Mouse (Mus musculus): ENCODE measurements around the gene Med26. TPM values are rescaled to one million over a fixed set of nuclear protein-coding genes. Genes with fewer than 3 reads are reported as not detected.

The Med26 gene
- total and polyA plus RNA-seq, 3 experiments, result 14.1 to 28.3 TPM; not detected in 1

GRCm38 (mm10) chr8:72492622-72493081 is 55.4 kb downstream of the Med26 start (continued):
- TF ChIP-seq TCF12 (IDR thresholded peaks at IDR 0.05; ENCODE audit: low read depth, low read length) (no peak), JUND (IDR thresholded peaks at IDR 0.05; ENCODE audit: low read depth, low read length) (no peak), CHD1 (IDR thresholded peaks at IDR 0.05; ENCODE audit: low read depth, low read length) (no peak), POLR2AphosphoS2 (IDR thresholded peaks at IDR 0.05; ENCODE audit: low read length) (peak; percentile 83), ETS1 (IDR thresholded peaks at IDR 0.05; ENCODE audit: low read depth, low read length) (peak; percentile 79; the same call in 1 of the 2 replicates), GATA1 (IDR thresholded peaks at IDR 0.05; ENCODE audit: low read depth, low read length) (no peak), POLR2AphosphoS5 (IDR thresholded peaks at IDR 0.05; ENCODE audit: borderline replicate concordance, low read depth, low read length) (no peak), USF2 (IDR thresholded peaks at IDR 0.05; ENCODE audit: borderline replicate concordance in 1 of 2, insufficient read depth in 1 of 2, low read depth in 1 of 2, low read length in 2 of 2) (no peak), E2F4 (IDR thresholded peaks at IDR 0.05; ENCODE audit: borderline replicate concordance, low read depth, low read length) (peak; percentile 48; the same call in 1 of the 2 replicates), CHD2 (IDR thresholded peaks at IDR 0.05; ENCODE audit: low read length) (no peak), UBTF (IDR thresholded peaks at IDR 0.05; ENCODE audit: borderline replicate concordance, insufficient read depth, low read depth, low read length) (no peak), RAD21 (IDR thresholded peaks at IDR 0.05; ENCODE audit: low read depth, low read length) (no peak), MXI1 (IDR thresholded peaks at IDR 0.05; ENCODE audit: low read depth, low read length) (peak; percentile 90), ZNF384 (IDR thresholded peaks at IDR 0.05; ENCODE audit: low read depth, low read length) (no peak), NRF1 (IDR thresholded peaks at IDR 0.05; ENCODE audit: insufficient read depth, low read depth, low read length, poor library complexity, severe bottlenecking) (0 out of 2 replicates have a peak, but pooled peaks have one; percentile 38), MEF2A (IDR thresholded peaks at IDR 0.05; ENCODE audit: extremely low read depth, insufficient replicate concordance, low read depth, low read length, poor library complexity, severe bottlenecking) (no peak), ZMIZ1 (IDR thresholded peaks at IDR 0.05; ENCODE audit: low read depth, low read length) (no peak; the same call in 1 of the 2 replicates), TAL1 (IDR thresholded peaks at IDR 0.05; ENCODE audit: low read length) (no peak), BHLHE40 (IDR thresholded peaks at IDR 0.05; ENCODE audit: borderline replicate concordance, low read depth, low read length) (no peak), MAX (IDR thresholded peaks at IDR 0.05; ENCODE audit: low read length) (peak; percentile 77), MYC (IDR thresholded peaks at IDR 0.05; ENCODE audit: low read depth, low read length) (0 out of 2 replicates have a peak, but pooled peaks have one; percentile 39)
